Mouse (Mus musculus) embryonic facial prominence, embryonic 10.5 days (tissue): ENCODE data around the gene Tbx18. TPM values are rescaled to one million over a fixed set of nuclear protein-coding genes. Genes with fewer than 3 reads are reported as not detected.
A peak's percentile ranks its signal among the peaks of the same experiment; 100 is the strongest.

Source experiments
- DNase-seq: peaks from one replicate; pipeline ENCODE4 v3.0.0-alpha.2; 2017; ENCODE audit warnings: low spot score
- H3K27ac ChIP-seq: fragments of 300-500 bp; sonication (generic); replicated peaks from 2 replicates; pipeline ENCODE4 v1.5.1; 2016; ENCODE audit warnings: mild to moderate bottlenecking
- H3K27me3 ChIP-seq: fragments of 300-500 bp; sonication (generic); replicated peaks from 2 replicates; pipeline ENCODE4 v1.6.1; 2016; ENCODE audit warnings: low read depth, mild to moderate bottlenecking; ENCODE audit not compliant: poor library complexity, severe bottlenecking
- H3K36me3 ChIP-seq: fragments of 300-500 bp; sonication (generic); replicated peaks from 2 replicates; pipeline ENCODE4 v1.6.1; 2016; ENCODE audit warnings: mild to moderate bottlenecking, moderate library complexity
- H3K4me1 ChIP-seq: fragments of 300-500 bp; sonication (generic); 2 replicates; pipeline ENCODE4 v1.6.1; 2016
- H3K4me3 ChIP-seq: fragments of 300-500 bp; sonication (generic); 2 replicates; pipeline ENCODE4 v1.5.1; 2016; ENCODE audit warnings: mild to moderate bottlenecking, moderate library complexity
- H3K9me3 ChIP-seq: fragments of 300-500 bp; sonication (generic); 2 replicates; pipeline ENCODE4 v1.6.1; 2016; ENCODE audit warnings: mild to moderate bottlenecking
- WGBS: fragments of 180-500 bp; shearing (Covaris S2); methylation state at CpG from one replicate; pipeline ENCODE4 v1.1.7; 2016; 5-methylcytosine and 5-hydroxymethylcytosine counted together
- polyA plus RNA-seq: library from polyadenylated mRNA; unstranded; fragments of >200 nt; fragmentation: Nextera tagmentation; extraction: Ambion mirVana; gene quantifications from 2 replicates; pipeline ENCODE4 v1.2.1, GENCODE M21; 2016

Gene Tbx18
- 2.6 and 2.8 TPM in 2 replicates for polyA plus RNA-seq

DNA sequence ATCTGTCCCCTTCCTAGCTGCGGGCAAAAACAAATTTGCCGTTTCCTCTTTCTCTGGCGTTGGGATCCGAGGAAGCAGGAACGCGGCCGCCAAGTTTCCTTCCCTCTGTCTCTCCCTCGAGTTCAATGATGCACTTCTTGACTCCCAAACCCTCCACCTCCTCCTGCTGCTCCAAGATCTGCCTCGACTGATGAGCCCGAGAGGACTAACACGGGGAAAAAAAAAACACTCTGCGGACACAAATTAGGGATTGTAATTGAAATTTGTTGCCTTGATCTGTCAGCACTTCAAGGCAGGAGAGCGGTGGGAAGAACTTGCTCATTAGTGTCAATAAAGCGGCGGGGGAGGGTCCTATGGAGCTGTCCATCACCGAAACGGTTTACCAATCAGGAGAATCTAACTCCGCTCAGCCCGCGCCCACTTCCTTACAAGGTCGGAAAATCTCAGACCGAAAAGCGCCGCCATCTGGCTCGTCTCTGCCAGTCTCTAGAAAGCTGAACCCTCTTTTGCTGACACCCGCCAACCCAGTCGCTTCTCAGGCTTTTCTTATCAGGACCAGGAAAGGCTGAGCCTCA, at the start of gene Tbx18:
Gene Tbx18 (minus strand): TSS at position 300 of the 575 bp plus-strand sequence.
- H3K27me3 ChIP-seq = peaks cover 98% of the 10 kb centered on the region
- no peaks in the 10 kb centered on the region for H3K9me3 ChIP-seq
- no peaks in the 10 kb centered on the region for H3K36me3 ChIP-seq
- H3K27ac ChIP-seq = peak within 1 kb of the TSS; percentile 12
- H3K4me1 ChIP-seq = peaks cover 24% of the 10 kb centered on the region
- DNase-seq = peak; percentile 92
- peak within 1 kb of the TSS; percentile 61 for H3K4me3 ChIP-seq
- WGBS = under 1% methylated on average over 27 of the region's 27 CpGs

DNA sequence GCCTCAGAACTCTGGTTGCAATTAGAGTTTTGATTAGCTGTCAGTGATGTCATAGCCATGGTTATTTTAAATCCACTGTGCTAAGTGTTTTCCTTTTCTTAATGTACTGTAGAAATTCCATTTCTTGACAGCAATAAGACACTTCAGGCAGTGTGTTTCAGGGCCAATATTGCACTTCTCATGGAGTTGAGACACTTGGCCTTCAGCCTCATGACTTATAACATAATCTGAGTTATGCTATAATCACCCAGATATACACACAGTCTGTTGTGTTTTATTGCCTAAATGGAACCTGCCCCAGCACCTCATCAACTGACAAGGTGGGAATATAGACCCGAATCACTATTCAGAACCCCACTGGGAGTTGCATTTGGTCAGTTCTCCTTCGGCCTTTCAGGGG, 42.9 kb upstream of the Tbx18 start:
- no peaks in the 10 kb centered on the region for H3K4me1 ChIP-seq
- 84% methylated on average over 2 of the region's 2 CpGs for WGBS

DNA sequence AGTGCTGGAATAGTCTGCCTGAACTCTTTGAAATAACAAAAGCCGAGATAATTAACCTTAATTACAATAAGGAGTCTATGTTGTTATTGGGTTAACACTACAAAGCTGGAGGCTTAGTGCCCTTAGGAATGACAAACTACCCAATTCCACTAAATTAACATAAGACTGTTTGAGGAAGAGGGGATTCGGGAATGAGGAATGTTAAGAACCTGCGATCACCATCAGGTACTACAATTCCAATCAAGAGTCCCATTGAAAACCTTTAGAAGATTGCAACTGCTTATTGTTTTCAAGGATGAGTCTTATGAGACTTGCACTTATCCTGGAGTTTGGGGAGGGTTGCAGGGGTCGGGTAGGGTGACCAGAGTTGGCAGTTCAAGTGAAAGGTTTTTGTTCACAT, 24.6 kb upstream of the Tbx18 start:
- no peak overlapping the region for H3K4me3 ChIP-seq
- no peaks in the 10 kb centered on the region for H3K4me1 ChIP-seq
- H3K27ac ChIP-seq = no peak overlapping the region
- H3K36me3 ChIP-seq = no peaks in the 10 kb centered on the region
- H3K9me3 ChIP-seq = no peaks in the 10 kb centered on the region
- WGBS = 74% methylated on average over 4 of the region's 4 CpGs
- H3K27me3 ChIP-seq = no peaks in the 10 kb centered on the region
- no peak for DNase-seq

More for the DNA sequence above, 42.9 kb upstream of the Tbx18 start:
- no peaks in the 10 kb centered on the region for H3K36me3 ChIP-seq
- H3K27me3 ChIP-seq = no peaks in the 10 kb centered on the region
- H3K9me3 ChIP-seq = no peaks in the 10 kb centered on the region
- DNase-seq = no peak
- no peak overlapping the region for H3K4me3 ChIP-seq
- no peak overlapping the region for H3K27ac ChIP-seq

DNA sequence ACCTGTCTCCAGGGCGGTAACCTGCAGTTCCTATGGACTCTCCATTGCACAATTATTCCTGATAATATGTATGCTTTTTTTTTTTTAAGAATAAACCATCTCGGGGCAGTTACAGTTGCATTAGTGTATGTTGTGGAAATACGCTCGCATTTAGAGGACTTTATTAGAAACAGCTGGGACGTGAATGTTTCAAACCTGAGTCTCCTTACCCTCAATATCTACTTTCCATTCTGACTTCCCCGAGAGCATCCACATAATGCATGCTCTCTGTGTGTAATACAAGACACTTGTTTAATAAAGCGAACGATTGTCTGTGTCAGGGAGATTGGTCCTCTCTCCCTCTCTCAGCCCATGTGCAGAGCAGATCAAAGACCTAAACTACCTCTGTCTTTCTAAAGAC, 10.5 kb upstream of the Tbx18 start:
- no peaks in the 10 kb centered on the region for H3K36me3 ChIP-seq
- H3K4me1 ChIP-seq = peaks cover 20% of the 10 kb centered on the region
- no peaks in the 10 kb centered on the region for H3K9me3 ChIP-seq
- whole genome bisulfite sequencing = 65% methylated on average over 8 of the region's 8 CpGs
- no peak overlapping the region for H3K27ac ChIP-seq
- no peak overlapping the region for H3K4me3 ChIP-seq
- DNase-seq = no peak
- peaks cover 70% of the 10 kb centered on the region for H3K27me3 ChIP-seq

DNA sequence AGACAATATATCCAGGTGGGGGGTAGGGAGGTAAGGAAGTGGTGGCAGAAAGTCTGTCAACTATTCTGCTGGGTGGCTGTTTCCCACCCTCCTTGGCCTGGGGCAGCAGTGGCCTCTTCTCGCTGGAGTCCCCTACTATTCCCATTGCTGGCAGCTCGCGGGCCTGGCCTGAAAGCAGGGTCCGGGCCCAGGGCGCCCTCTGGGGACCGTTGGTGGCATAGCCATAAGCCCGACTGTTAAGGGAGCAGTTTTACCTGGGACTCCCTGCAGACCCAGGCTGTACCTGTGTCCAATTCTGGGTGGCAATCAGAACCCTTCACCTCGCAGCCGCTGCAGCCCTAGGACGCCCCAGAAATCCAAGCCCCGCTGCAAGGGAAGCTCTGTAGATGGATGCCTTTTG, 9.6 kb upstream of the Tbx18 start:
- DNase-seq = peak; percentile 83
- H3K4me1 ChIP-seq = peaks cover 20% of the 10 kb centered on the region
- H3K36me3 ChIP-seq = no peaks in the 10 kb centered on the region
- H3K27me3 ChIP-seq = peaks cover 80% of the 10 kb centered on the region
- H3K9me3 ChIP-seq = no peaks in the 10 kb centered on the region
- no peak overlapping the region for H3K27ac ChIP-seq
- H3K4me3 ChIP-seq = peak overlapping the region; percentile 53
- WGBS = 1% methylated on average over 11 of the region's 11 CpGs

DNA sequence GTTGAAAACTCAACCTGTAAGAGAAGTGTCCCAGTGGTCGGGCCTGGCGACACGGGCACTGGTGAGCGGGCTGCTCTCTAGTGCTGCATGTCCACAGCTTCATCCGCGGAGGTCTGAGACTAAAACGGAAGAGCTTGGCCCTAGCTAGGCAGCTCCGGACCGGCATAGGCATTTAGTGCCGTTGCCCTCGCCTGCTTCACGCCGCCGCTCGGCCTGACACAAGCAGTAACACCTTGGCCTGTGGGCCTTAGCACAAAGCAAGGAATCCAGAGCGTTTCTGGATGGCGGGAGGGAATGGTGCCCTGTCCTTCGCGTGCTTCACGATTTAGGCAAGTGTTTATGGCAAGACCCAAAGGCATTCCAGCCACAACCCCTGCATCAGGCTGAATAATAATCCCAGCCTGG, 9.2 kb upstream of the Tbx18 start:
- Histone ChIP-seq H3K27me3 (peaks cover 84% of the 10 kb centered on the region), H3K9me3 (no peaks in the 10 kb centered on the region), H3K27ac (no peak overlapping the region), H3K4me3 (peak overlapping the region; percentile 53), H3K36me3 (no peaks in the 10 kb centered on the region), H3K4me1 (peaks cover 20% of the 10 kb centered on the region)
- 1% methylated on average over 20 of the region's 20 CpGs for WGBS
- DNase-seq = peak; percentile 60

DNA sequence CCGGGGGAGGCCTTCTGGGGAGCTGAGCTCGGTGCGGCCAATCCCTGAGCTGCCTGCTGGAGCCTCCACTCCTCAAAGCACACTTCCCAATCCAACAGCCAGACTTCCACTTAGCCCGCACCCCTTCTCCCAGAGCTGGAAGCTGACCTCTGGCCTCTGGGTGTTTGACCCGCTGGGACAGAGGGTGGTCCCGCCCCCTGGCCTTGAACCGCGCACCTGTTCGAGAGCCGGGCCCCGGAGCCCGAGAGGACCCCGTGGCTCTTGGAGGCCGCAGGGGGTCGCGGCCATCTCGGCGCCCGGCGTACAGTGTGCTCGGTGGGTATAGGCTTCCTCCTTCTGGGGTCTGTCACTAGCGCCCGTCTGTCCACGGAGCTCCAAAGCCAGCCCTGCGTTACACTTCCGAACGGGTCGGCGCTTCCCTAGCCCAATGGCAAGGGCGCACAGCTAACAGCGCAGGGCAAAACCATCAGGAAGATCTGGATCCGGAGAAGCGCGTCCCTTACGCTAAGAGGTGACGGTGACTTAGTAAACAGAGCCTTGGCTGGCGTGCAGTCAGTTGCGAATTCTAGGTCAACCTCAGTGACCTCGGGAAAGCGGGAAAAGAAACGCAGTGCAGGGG, 8.6 kb upstream of the Tbx18 start:
- Histone ChIP-seq H3K27me3 (peaks cover 90% of the 10 kb centered on the region), H3K9me3 (no peaks in the 10 kb centered on the region), H3K4me3 (peak overlapping the region; percentile 53), H3K36me3 (no peaks in the 10 kb centered on the region), H3K27ac (no peak overlapping the region), H3K4me1 (peaks cover 20% of the 10 kb centered on the region)
- under 1% methylated on average over 41 of the region's 41 CpGs for WGBS
- DNase-seq = peak; percentile 59

DNA sequence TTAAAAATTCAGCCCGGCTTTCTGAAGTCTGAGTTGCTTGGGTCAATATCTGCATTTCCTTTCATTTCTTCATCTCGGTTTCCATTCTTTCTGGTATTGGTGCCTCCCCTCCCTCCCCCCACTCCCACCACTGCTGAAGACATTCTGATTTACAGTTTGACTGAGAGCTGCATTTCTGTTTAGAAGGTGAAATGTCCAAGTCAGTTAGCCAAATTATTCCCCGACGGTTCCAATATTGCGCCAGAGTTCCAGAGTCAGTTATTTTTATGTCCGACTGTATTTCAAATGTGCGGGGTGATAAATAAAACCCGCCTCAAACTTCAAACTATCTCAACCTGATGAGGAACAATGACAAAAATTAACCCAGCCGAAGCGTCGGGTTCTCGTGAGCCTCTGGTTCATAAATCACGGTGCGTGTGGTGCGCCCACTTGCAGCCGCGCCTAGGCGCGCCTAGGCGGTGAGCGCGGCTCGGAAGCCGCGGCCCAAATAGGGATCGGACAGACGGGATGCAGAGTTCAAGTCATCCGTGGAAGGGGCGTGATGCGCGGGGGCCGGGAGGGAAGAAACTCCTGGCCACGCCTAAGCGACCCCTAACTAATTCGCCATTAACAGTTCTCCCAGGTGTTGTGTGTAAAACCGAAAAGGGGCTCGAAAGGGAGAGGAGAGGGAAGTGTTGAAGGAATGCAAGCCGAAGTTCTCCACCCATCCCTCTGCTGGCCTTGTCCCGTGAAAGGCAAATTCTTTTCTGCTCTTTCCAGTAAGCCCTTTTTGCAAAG, 7.9 kb upstream of the Tbx18 start:
- Histone ChIP-seq H3K27ac (no peak overlapping the region), H3K9me3 (no peaks in the 10 kb centered on the region), H3K27me3 (peaks cover 97% of the 10 kb centered on the region), H3K4me1 (peaks cover 20% of the 10 kb centered on the region), H3K4me3 (peak overlapping the region; percentile 53), H3K36me3 (no peaks in the 10 kb centered on the region)
- WGBS = 1% methylated on average over 39 of the region's 39 CpGs
- DNase-seq = no peak

DNA sequence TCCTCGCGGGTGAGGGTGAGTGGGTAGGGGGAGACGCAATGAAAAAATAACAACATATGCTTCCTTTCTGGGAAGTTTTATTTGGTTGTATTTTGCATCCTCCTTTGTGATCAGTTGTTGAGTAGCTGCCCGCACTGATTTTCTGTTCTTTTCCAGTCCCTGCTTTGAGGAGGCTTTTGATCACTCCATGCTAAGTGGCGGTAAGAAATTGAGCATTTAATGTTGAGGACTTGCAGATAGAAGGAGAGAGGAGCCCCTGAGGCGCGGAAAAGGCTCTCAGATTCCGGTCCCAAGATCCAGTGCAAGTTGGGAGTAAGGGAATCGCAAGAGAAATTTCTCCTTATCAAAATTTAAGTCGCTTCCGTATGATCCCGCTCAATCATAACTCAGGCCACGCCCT, 7.1 kb upstream of the Tbx18 start:
- H3K4me3 ChIP-seq = no peak overlapping the region
- H3K27ac ChIP-seq = no peak overlapping the region
- no peaks in the 10 kb centered on the region for H3K36me3 ChIP-seq
- DNase-seq = peak; percentile 39
- peaks cover 20% of the 10 kb centered on the region for H3K4me1 ChIP-seq
- no peaks in the 10 kb centered on the region for H3K9me3 ChIP-seq
- WGBS = under 1% methylated on average over 13 of the region's 13 CpGs
- H3K27me3 ChIP-seq = peaks cover 100% of the 10 kb centered on the region

DNA sequence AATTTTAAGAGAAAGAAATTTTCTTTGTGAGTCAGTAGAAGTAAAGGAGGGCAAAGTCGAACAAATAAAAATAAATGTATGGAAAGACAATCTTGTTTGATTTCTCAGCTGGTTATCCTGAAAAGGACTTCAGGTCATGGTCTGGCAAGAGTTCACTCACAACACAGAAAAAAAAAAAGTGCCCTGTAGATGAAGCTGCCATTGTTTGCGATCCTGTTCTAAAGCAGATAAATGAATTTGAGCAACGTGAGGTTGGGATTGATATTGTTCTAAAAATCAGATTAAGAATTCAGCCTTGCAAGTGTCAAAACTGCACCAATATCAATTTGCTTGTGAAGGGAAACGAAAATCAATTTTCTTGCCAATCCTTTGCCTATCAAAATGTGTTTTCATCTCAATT, 6.2 kb upstream of the Tbx18 start:
- Histone ChIP-seq H3K9me3 (no peaks in the 10 kb centered on the region), H3K27me3 (peaks cover 100% of the 10 kb centered on the region), H3K27ac (no peak overlapping the region), H3K4me3 (no peak overlapping the region), H3K36me3 (no peaks in the 10 kb centered on the region), H3K4me1 (peaks cover 24% of the 10 kb centered on the region)
- 5% methylated on average over 4 of the region's 4 CpGs for WGBS
- DNase-seq = no peak

DNA sequence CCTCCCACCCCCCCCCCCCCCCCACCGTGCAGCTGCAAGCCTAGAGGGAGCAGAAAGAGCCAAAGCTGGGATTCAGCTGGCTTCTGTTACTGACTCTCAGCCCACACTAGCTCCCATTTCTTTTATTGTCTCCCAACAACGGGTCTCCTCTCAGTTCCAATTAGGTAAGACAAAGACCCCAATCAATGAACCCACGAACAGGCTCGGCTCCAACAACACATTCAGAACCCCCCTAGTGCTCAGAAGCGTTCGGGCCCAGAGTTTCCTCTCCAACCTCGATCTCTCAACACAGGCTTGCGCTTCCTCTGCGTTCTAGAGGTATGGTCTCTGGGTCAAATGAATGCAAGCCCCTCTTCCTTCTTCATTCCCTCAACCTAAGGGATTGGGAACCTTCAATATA, 4.0 kb upstream of the Tbx18 start:
- no peak overlapping the region for H3K27ac ChIP-seq
- peaks cover 98% of the 10 kb centered on the region for H3K27me3 ChIP-seq
- H3K9me3 ChIP-seq = no peaks in the 10 kb centered on the region
- DNase-seq = peak; percentile 21
- H3K4me3 ChIP-seq = no peak overlapping the region
- 1% methylated on average over 9 of the region's 9 CpGs for WGBS
- peaks cover 26% of the 10 kb centered on the region for H3K4me1 ChIP-seq
- no peaks in the 10 kb centered on the region for H3K36me3 ChIP-seq

DNA sequence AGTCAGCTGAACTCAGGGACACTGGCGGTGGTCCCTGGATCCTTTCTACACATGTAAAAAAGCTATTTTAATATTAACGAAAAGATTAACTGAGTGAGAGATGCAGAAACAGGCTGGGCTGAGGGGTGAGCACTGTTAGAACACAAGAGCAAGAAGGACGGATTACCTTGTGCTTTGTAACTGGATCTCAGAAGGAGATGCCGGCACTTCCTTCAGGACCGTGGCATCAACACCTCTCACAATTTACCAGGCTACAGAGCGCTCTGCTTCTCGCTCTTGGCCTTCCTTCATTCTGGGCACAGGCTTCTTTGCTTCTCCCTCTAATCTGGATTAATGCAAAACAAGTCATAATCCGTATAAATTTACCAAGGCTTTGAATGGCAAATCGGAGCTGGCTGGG, 3.6 kb upstream of the Tbx18 start:
- Histone ChIP-seq H3K27me3 (peaks cover 98% of the 10 kb centered on the region), H3K4me1 (peaks cover 26% of the 10 kb centered on the region), H3K9me3 (no peaks in the 10 kb centered on the region), H3K36me3 (no peaks in the 10 kb centered on the region), H3K27ac (no peak overlapping the region), H3K4me3 (no peak overlapping the region)
- DNase-seq = peak; percentile 32
- 1% methylated on average over 9 of the region's 9 CpGs for WGBS

DNA sequence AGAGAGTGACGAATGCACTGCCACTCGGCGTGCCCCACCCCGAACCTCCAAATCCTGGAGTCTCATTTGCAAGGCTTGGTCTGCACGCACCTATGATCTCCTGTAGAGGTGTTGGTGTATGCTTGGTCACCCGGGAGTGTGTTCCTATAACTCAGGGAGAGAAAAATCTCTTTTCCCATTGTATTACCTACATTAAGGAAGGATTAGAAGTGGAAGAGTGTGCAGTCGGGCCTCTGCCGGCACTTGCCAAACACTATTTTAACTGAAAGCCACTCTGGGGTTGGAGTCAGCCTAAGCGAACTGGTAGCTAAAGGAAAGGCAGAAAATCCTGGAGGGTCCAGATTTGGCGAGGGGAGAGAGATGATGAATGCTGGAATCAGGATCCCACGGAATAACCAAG, 2.7 kb upstream of the Tbx18 start:
- 1% methylated on average over 11 of the region's 11 CpGs for WGBS
- Histone ChIP-seq H3K4me3 (no peak overlapping the region), H3K27ac (no peak overlapping the region), H3K27me3 (peaks cover 98% of the 10 kb centered on the region), H3K9me3 (no peaks in the 10 kb centered on the region), H3K4me1 (peaks cover 24% of the 10 kb centered on the region), H3K36me3 (no peaks in the 10 kb centered on the region)
- peak; percentile 30 for DNase-seq
